Mouse (Mus musculus): ENCODE results near the gene Ubqln4. TPM values are rescaled to one million over a fixed set of nuclear protein-coding genes. Genes with fewer than 3 reads are reported as not detected.
"Not testable (repeated sequence)": the region's sequence is repeated elsewhere in the genome, so short reads cannot be mapped to it uniquely, and the experiment has no call there.

The Ubqln4 gene
- total RNA-seq, 4 experiments from 2014 or later: 91.9 to 112 (median 94.6) TPM

GRCm38 (mm10) chr3:88593893-88594580, 40.5 kb downstream of the Ubqln4 start:
- no peak for DNase-seq (ENCODE audit: low spot score in 2 of 2)

GRCm38 (mm10) chr3:88596547-88596946, 43.0 kb downstream of the Ubqln4 start:
- not testable (repeated sequence) for DNase-seq (ENCODE audit: low spot score in 2 of 2)

- DNase-seq (ENCODE audit: low spot score in 2 of 2): no peak
Measured at GRCm38 (mm10) chr3:88602466-88602865, 48.9 kb downstream of the Ubqln4 start.

GRCm38 (mm10) chr3:88603714-88604161, 50.2 kb downstream of the Ubqln4 start:
- peak in 1 of 2 experiments; percentile 47 for DNase-seq (ENCODE audit: low spot score in 2 of 2)

- DNase-seq (ENCODE audit: low spot score in 2 of 2): no peak
Measured at GRCm38 (mm10) chr3:88604863-88605262, 51.3 kb downstream of the Ubqln4 start.

- not testable (repeated sequence) for DNase-seq (ENCODE audit: low spot score in 2 of 2)
Measured at GRCm38 (mm10) chr3:88605666-88606065, 52.1 kb downstream of the Ubqln4 start, which contains the start of gene Arhgef2. Gene Arhgef2 (plus strand): TSS chr3:88605966.

GRCm38 (mm10) chr3:88607065-88607757, 53.7 kb downstream of the Ubqln4 start:
- DNase-seq (ENCODE audit: low spot score in 2 of 2): peak; percentile 83 to 86

- no peak for DNase-seq (ENCODE audit: low spot score in 2 of 2)
Measured at GRCm38 (mm10) chr3:88607758-88608138, 54.2 kb downstream of the Ubqln4 start.

- DNase-seq (ENCODE audit: low spot score in 2 of 2): no peak
Measured at GRCm38 (mm10) chr3:88609066-88609465, 55.5 kb downstream of the Ubqln4 start.

- DNase-seq (ENCODE audit: low spot score in 2 of 2): no peak
Measured at GRCm38 (mm10) chr3:88614418-88614817, 60.9 kb downstream of the Ubqln4 start.

- no peak for DNase-seq (ENCODE audit: low spot score in 2 of 2)
Measured at GRCm38 (mm10) chr3:88615117-88615516, 61.6 kb downstream of the Ubqln4 start.

GRCm38 (mm10) chr3:88615902-88616391, 62.4 kb downstream of the Ubqln4 start:
- DNase-seq (ENCODE audit: low spot score in 2 of 2): peak; percentile 75 to 77

- no peak for DNase-seq (ENCODE audit: low spot score in 2 of 2)
Measured at GRCm38 (mm10) chr3:88616951-88617500, 63.5 kb downstream of the Ubqln4 start.

GRCm38 (mm10) chr3:88618074-88618871, 64.7 kb downstream of the Ubqln4 start:
- no peak for DNase-seq (ENCODE audit: low spot score in 2 of 2)

Small RNAs within 50 kb of the gene (microRNA-seq; reads per million reads assigned to microRNA genes)
- gene Mir1905: not detected

Other genes starting within 250 kb of the Ubqln4 start
- gene Glmp, start 228.7 kb upstream of the Ubqln4 start, total RNA-seq (2022): 10 to 100 TPM; 34.5 to 39.4 (median 37.9) TPM
- gene Tmem79, start 217.6 kb upstream of the Ubqln4 start, total RNA-seq (2022): 1 to 10 TPM; 1.9 to 3.7 (median 2.8) TPM
- 10 to 100 TPM; 39.0 to 54.6 (median 44.5) TPM for gene Smg5, start 217.5 kb upstream of the Ubqln4 start, total RNA-seq (2022)
- gene Paqr6, start 189.2 kb upstream of the Ubqln4 start, total RNA-seq (2022): under 1 TPM; 0.15 to 0.94 (median 0.56) TPM
- gene Bglap3, start 181.0 kb upstream of the Ubqln4 start, total RNA-seq (2022): not detected
- gene Bglap2, start 175.1 kb upstream of the Ubqln4 start, total RNA-seq (2022): not detected
- gene Bglap, start 169.3 kb upstream of the Ubqln4 start, total RNA-seq (2022): not detected
- 10 to 100 TPM; 15.5 to 18.5 (median 16.7) TPM for gene Pmf1, start 143.4 kb upstream of the Ubqln4 start, total RNA-seq (2022)
- 10 to 100 TPM; 19.5 to 22.4 (median 21.5) TPM for gene Slc25a44, start 128.6 kb upstream of the Ubqln4 start, total RNA-seq (2022)
- gene Sema4a, start 92.6 kb upstream of the Ubqln4 start, total RNA-seq (2022): 1 to 10 TPM in 2 of 4 experiments, under 1 TPM in 2; 0.48 to 1.2 (median 1.00) TPM
- gene Lmna, start 43.8 kb upstream of the Ubqln4 start, total RNA-seq (2022): 10 to 100 TPM; 59.0 to 76.0 (median 67.8) TPM
- under 1 TPM; 0.07 to 0.31 (median 0.15) TPM for gene Mex3a, start 21.4 kb upstream of the Ubqln4 start, total RNA-seq (2022)
- not detected for gene Rab25, start 5.5 kb upstream of the Ubqln4 start, total RNA-seq (2022)
- gene Lamtor2, start 684 bp upstream of the Ubqln4 start, total RNA-seq (2022): 10 to 100 TPM; 83.0 to 95.4 (median 86.1) TPM
- 10 to 100 TPM; 41.5 to 44.9 (median 43.1) TPM for gene Ssr2, start 22.1 kb downstream of the Ubqln4 start, total RNA-seq (2022)
- 10 to 100 TPM; 13.5 to 19.0 (median 16.6) TPM for gene Arhgef2, start 52.2 kb downstream of the Ubqln4 start, total RNA-seq (2022)
- not detected for gene Rxfp4, start 99.4 kb downstream of the Ubqln4 start, total RNA-seq (2022)
- gene Khdc4, start 132.0 kb downstream of the Ubqln4 start, total RNA-seq (2022): 10 to 100 TPM; 15.5 to 19.1 (median 17.7) TPM
- gene Rit1, start 163.1 kb downstream of the Ubqln4 start, total RNA-seq (2022): 10 to 100 TPM; 18.4 to 27.6 (median 20.6) TPM
- 1 to 10 TPM; 4.0 to 6.3 (median 4.6) TPM for gene Syt11, start 221.4 kb downstream of the Ubqln4 start, total RNA-seq (2022)